24 mouse cellular contexts compared by ENCODE assay signal in genomic region chr13:56054089-56054488, GRCm38 (mm10).
DNase-seq lines count a peak whose midpoint lies in the region; ATAC-seq and TF ChIP-seq lines count a peak whose summit lies in the region.
"Had no signal": no experiment of that assay in that cellular context is flagged by ENCODE, and none has a peak within 500 bp of the region (broad histone marks: within the 10 kb centered on the region; RNA-seq: fewer than 3 reads in every experiment).

No protein-coding gene starts in this region.

- H3K4me1 ChIP-seq in hindbrain, embryonic 10.5 days (replicated peaks): peaks cover 37% of the 10 kb centered on the region
- H3K4me1 ChIP-seq in hindbrain, embryonic 11.5 days (replicated peaks; ENCODE audit: control insufficient read depth, insufficient read depth, low read length): peaks cover 8% of the 10 kb centered on the region; the same call in 1 of the 2 replicates
- H3K4me1 ChIP-seq in hindbrain, embryonic 15.5 days (replicated peaks): peaks cover 16% of the 10 kb centered on the region
- peaks cover 22% of the 10 kb centered on the region for H3K4me1 ChIP-seq in midbrain, embryonic 14.5 days (ENCODE audit: control insufficient read depth, insufficient read depth, low read length)
- H3K4me1 ChIP-seq: liver, embryonic 15.5 days had no signal

- no peaks in the 10 kb centered on the region for H3K9me3 ChIP-seq in hindbrain, embryonic 10.5 days
- H3K9me3 ChIP-seq in hindbrain, embryonic 11.5 days (ENCODE audit: control insufficient read depth, low read length): no peaks in the 10 kb centered on the region
- H3K9me3 ChIP-seq in hindbrain, embryonic 15.5 days: no peaks in the 10 kb centered on the region
- no peaks in the 10 kb centered on the region for H3K9me3 ChIP-seq in midbrain, embryonic 14.5 days (ENCODE audit: control insufficient read depth, low read length)
- H3K9me3 ChIP-seq: embryonic facial prominence, embryonic 12.5 days; G1E; limb, embryonic 10.5 days; liver, embryonic 15.5 days had no signal

- H3K9ac ChIP-seq in hindbrain, embryonic 11.5 days (ENCODE audit: low read depth, low read length): no peak overlapping the region
- H3K9ac ChIP-seq in hindbrain, embryonic 15.5 days: no peak overlapping the region
- H3K9ac ChIP-seq in midbrain, embryonic 14.5 days (replicated peaks; ENCODE audit: low read length): no peak overlapping the region
- H3K9ac ChIP-seq: embryonic facial prominence, embryonic 12.5 days; liver, embryonic 15.5 days had no signal

- no peaks in the 10 kb centered on the region for H3K36me3 ChIP-seq in hindbrain, embryonic 10.5 days
- no peaks in the 10 kb centered on the region for H3K36me3 ChIP-seq in hindbrain, embryonic 11.5 days (ENCODE audit: control insufficient read depth, insufficient read depth, low read length)
- H3K36me3 ChIP-seq in hindbrain, embryonic 15.5 days: no peaks in the 10 kb centered on the region
- H3K36me3 ChIP-seq in midbrain, embryonic 14.5 days (ENCODE audit: control insufficient read depth, insufficient read depth, low read length): no peaks in the 10 kb centered on the region
- H3K36me3 ChIP-seq: embryonic facial prominence, embryonic 12.5 days; G1E; limb, embryonic 10.5 days; liver, embryonic 15.5 days had no signal

- H3K27me3 ChIP-seq in hindbrain, embryonic 10.5 days (ENCODE audit: insufficient read depth, poor library complexity, severe bottlenecking): peaks cover 15% of the 10 kb centered on the region; the same call in 1 of the 2 replicates
- H3K27me3 ChIP-seq in hindbrain, embryonic 11.5 days (ENCODE audit: control insufficient read depth, insufficient read depth, low read length): no peaks in the 10 kb centered on the region
- no peaks in the 10 kb centered on the region for H3K27me3 ChIP-seq in hindbrain, embryonic 15.5 days
- H3K27me3 ChIP-seq in midbrain, embryonic 14.5 days (ENCODE audit: control insufficient read depth, insufficient read depth, low read length): no peaks in the 10 kb centered on the region
- H3K27me3 ChIP-seq: CH12.LX; embryonic facial prominence, embryonic 12.5 days; liver, embryonic 15.5 days; Patski had no signal

- H3K4me3 ChIP-seq in hindbrain, embryonic 10.5 days: no peak overlapping the region
- no peak overlapping the region for H3K4me3 ChIP-seq in hindbrain, embryonic 11.5 days (ENCODE audit: low read depth, low read length)
- H3K4me3 ChIP-seq in hindbrain, embryonic 15.5 days: no peak overlapping the region
- no peak overlapping the region for H3K4me3 ChIP-seq in midbrain, embryonic 14.5 days (replicated peaks; ENCODE audit: low read depth, low read length)
- H3K4me3 ChIP-seq: embryonic facial prominence, embryonic 12.5 days; gastrocnemius, adult 2 months; limb, embryonic 10.5 days; liver, embryonic 15.5 days; myocyte had no signal

- peak overlapping the region; percentile 53; the same call in 1 of the 2 replicates for H3K27ac ChIP-seq in hindbrain, embryonic 10.5 days
- H3K27ac ChIP-seq in hindbrain, embryonic 11.5 days (ENCODE audit: low read depth, low read length): no peak overlapping the region
- H3K27ac ChIP-seq in hindbrain, embryonic 15.5 days (replicated peaks): no peak overlapping the region
- peak overlapping the region; percentile 63 for H3K27ac ChIP-seq in midbrain, embryonic 14.5 days (replicated peaks; ENCODE audit: low read depth, low read length)
- H3K27ac ChIP-seq: embryonic facial prominence, embryonic 12.5 days; gastrocnemius, adult 2 months; limb, embryonic 10.5 days; liver, embryonic 15.5 days had no signal

- DNase-seq in hindbrain, embryonic 10.5 days (ENCODE audit: low spot score): no peak
- DNase-seq in hindbrain, embryonic 11.5 days (ENCODE audit: low spot score): no peak
- peak; percentile 67 for DNase-seq in brain, embryonic 14.5 days (ENCODE audit: low read depth)
- DNase-seq in midbrain, embryonic 14.5 days: peak; percentile 52
- no peak for DNase-seq in kidney, adult 8-10 months
- no peak for DNase-seq in frontal cortex, postnatal 25 days (ENCODE audit: low spot score in 2 of 2)
- DNase-seq: adrenal gland, postnatal 36 days; B cell, adult 2 months; cerebellum, adult 11 months; cerebellum, postnatal 10 days; gastrocnemius, adult 2 months; heart, postnatal 36 days; kidney, adult 2 months; kidney, postnatal 10 days; liver; thymus, postnatal 25 days had no signal

- TF ChIP-seq POLR2A in brain, embryonic 14.5 days (IDR thresholded peaks at IDR 0.05; ENCODE audit: borderline replicate concordance, extremely low read depth, insufficient read depth, insufficient read length, poor library complexity, severe bottlenecking): no peak

- no peak for ATAC-seq in hindbrain, embryonic 11.5 days (ENCODE audit: low FRiP score)
- ATAC-seq in hindbrain, embryonic 15.5 days (ENCODE audit: low FRiP score, low read depth): peak; percentile 56; the same call in 1 of the 2 replicates
- ATAC-seq in midbrain, embryonic 14.5 days (ENCODE audit: low FRiP score, low TSS enrichment): no peak
- ATAC-seq: Patski had no signal

- TF ChIP-seq CTCF in brain, embryonic 14.5 days (IDR thresholded peaks at IDR 0.05; ENCODE audit: borderline replicate concordance, extremely low read depth, insufficient read depth, insufficient read length): no peak

- 71% methylated on average over 6 of the region's 6 CpGs for WGBS in hindbrain, embryonic 10.5 days
- WGBS in hindbrain, embryonic 11.5 days: 69% methylated on average over 6 of the region's 6 CpGs
- 56% methylated on average over 6 of the region's 6 CpGs for WGBS in hindbrain, embryonic 15.5 days
- 36% methylated on average over 6 of the region's 6 CpGs for WGBS in midbrain, embryonic 14.5 days

- no peak overlapping the region for H3K4me2 ChIP-seq in hindbrain, embryonic 11.5 days (replicated peaks; ENCODE audit: low read depth, low read length)
- H3K4me2 ChIP-seq in hindbrain, embryonic 15.5 days: no peak overlapping the region
- H3K4me2 ChIP-seq in midbrain, embryonic 14.5 days (ENCODE audit: low read length): no peak overlapping the region
- H3K4me2 ChIP-seq: embryonic facial prominence, embryonic 12.5 days; liver, embryonic 15.5 days had no signal

Comparison
In these comparisons a context has a peak if more than half of its experiments do, and no peak if none do; other contexts are left out.
1. H3K27ac ChIP-seq: peak in hindbrain, embryonic 10.5 days (single experiment) and midbrain, embryonic 14.5 days (single experiment); none in hindbrain, embryonic 11.5 days (single experiment) and hindbrain, embryonic 15.5 days (single experiment).
2. DNase-seq: peak in brain, embryonic 14.5 days (single experiment) and midbrain, embryonic 14.5 days (single experiment); none in hindbrain, embryonic 10.5 days (single experiment), hindbrain, embryonic 11.5 days (single experiment), kidney, adult 8-10 months (0 of 2) and frontal cortex, postnatal 25 days (0 of 2).